In the genomic region with DNA sequence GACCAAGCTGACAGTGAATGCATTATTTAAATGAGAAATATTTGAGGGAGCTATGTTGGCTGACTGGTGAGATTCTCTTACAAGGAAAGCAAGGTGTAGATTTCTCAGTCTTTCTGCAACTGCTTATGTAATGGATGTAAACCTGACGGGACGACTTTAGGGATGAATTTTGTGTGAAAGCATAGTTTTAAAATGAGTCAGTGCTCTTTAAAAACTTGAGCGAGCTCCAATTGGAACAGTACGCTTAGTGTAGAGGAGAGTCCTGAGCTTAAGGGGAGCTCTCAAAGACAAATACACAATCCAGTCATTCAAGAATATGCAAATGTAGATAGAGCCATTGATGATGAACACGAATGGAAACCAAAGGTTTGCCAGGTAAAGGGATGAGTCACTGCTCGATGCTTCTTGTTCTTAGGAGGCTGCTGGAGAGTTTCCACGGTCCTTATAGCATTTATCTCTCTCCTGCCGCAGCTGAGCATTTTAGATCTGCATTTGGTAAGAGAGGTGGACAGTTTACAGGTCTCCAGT, we compare ENCODE assay signal across 29 mouse cellular contexts. TPM values are rescaled to one million over a fixed set of nuclear protein-coding genes. Genes with fewer than 3 reads are reported as not detected.
DNase-seq lines count a peak whose midpoint lies in the region; ATAC-seq and TF ChIP-seq lines count a peak whose summit lies in the region.
"Had no signal": no experiment of that assay in that cellular context is flagged by ENCODE, and none has a peak within 500 bp of the region (broad histone marks: within the 10 kb centered on the region; RNA-seq: fewer than 3 reads in every experiment).

No protein-coding gene starts in this region.

- no peaks in the 10 kb centered on the region for H3K36me3 ChIP-seq in embryonic facial prominence, embryonic 14.5 days (ENCODE audit: control insufficient read depth, insufficient read depth, low read length)
- H3K36me3 ChIP-seq in embryonic facial prominence, embryonic 10.5 days (replicated peaks) = no peaks in the 10 kb centered on the region
- H3K36me3 ChIP-seq in CH12.LX (replicated peaks in 1 of 2; ENCODE audit: control insufficient read depth in 1 of 2, insufficient read depth in 1 of 2, low read length in 1 of 2) = no peaks in the 10 kb centered on the region
- H3K36me3 ChIP-seq: embryonic facial prominence, embryonic 15.5 days; forebrain, embryonic 12.5 days; forebrain, embryonic 15.5 days; G1E; heart, embryonic 12.5 days; heart, embryonic 15.5 days; hindbrain, embryonic 10.5 days; hindbrain, embryonic 13.5 days; intestine, embryonic 15.5 days had no signal

- no peak overlapping the region for H3K9ac ChIP-seq in embryonic facial prominence, embryonic 14.5 days (ENCODE audit: low read depth, low read length)
- H3K9ac ChIP-seq in CH12.LX (ENCODE audit: insufficient read depth, low read depth) = no peak overlapping the region
- H3K9ac ChIP-seq: embryonic facial prominence, embryonic 15.5 days; forebrain, embryonic 12.5 days; forebrain, embryonic 15.5 days; heart, embryonic 12.5 days; heart, embryonic 15.5 days; hindbrain, embryonic 13.5 days; intestine, embryonic 15.5 days had no signal

- no peak overlapping the region for H3K4me3 ChIP-seq in embryonic facial prominence, embryonic 14.5 days (ENCODE audit: low read depth, low read length)
- no peak overlapping the region for H3K4me3 ChIP-seq in embryonic facial prominence, embryonic 10.5 days
- peak overlapping the region in 1 of 3 experiments; percentile 18 for H3K4me3 ChIP-seq in CH12.LX (replicated peaks in 1 of 3; ENCODE audit: low read depth in 2 of 3, low read length in 2 of 3, poor library complexity in 1 of 3)
- H3K4me3 ChIP-seq: embryonic facial prominence, embryonic 15.5 days; forebrain, embryonic 12.5 days; forebrain, embryonic 15.5 days; gastrocnemius, adult 2 months; heart, embryonic 12.5 days; heart, embryonic 15.5 days; hindbrain, embryonic 10.5 days; hindbrain, embryonic 13.5 days; intestine, embryonic 15.5 days had no signal

- H3K79me2 ChIP-seq in CH12.LX (replicated peaks; ENCODE audit: control insufficient read depth, extremely low read depth, insufficient read depth, poor library complexity, severe bottlenecking) = no peaks in the 10 kb centered on the region

- TF ChIP-seq POLR2A in CH12.LX (IDR thresholded peaks at IDR 0.05; ENCODE audit: low read depth, low read length) = no peak

- ATAC-seq in embryonic facial prominence, embryonic 14.5 days (ENCODE audit: low read depth) = no peak
- ATAC-seq: forebrain, embryonic 15.5 days; hindbrain, embryonic 16.5 days; intestine, embryonic 15.5 days had no signal

- peaks cover 1% of the 10 kb centered on the region; the same call in 1 of the 2 replicates for H3K27me3 ChIP-seq in embryonic facial prominence, embryonic 14.5 days (replicated peaks; ENCODE audit: control insufficient read depth, insufficient read depth, low read length)
- peaks cover 1% of the 10 kb centered on the region for H3K27me3 ChIP-seq in embryonic facial prominence, embryonic 10.5 days (replicated peaks; ENCODE audit: low read depth, poor library complexity, severe bottlenecking)
- H3K27me3 ChIP-seq in CH12.LX (replicated peaks) = no peaks in the 10 kb centered on the region
- H3K27me3 ChIP-seq: intestine, embryonic 15.5 days had no signal

- peak; percentile 61 for TF ChIP-seq EP300 in CH12.LX (IDR thresholded peaks at IDR 0.05; ENCODE audit: low read length)

- H3K9me3 ChIP-seq in embryonic facial prominence, embryonic 14.5 days (ENCODE audit: control insufficient read depth, low read length) = no peaks in the 10 kb centered on the region
- H3K9me3 ChIP-seq in embryonic facial prominence, embryonic 10.5 days = no peaks in the 10 kb centered on the region
- H3K9me3 ChIP-seq in CH12.LX (replicated peaks; ENCODE audit: low read length) = no peaks in the 10 kb centered on the region
- H3K9me3 ChIP-seq: embryonic facial prominence, embryonic 15.5 days; forebrain, embryonic 12.5 days; forebrain, embryonic 15.5 days; G1E; heart, embryonic 12.5 days; heart, embryonic 15.5 days; hindbrain, embryonic 10.5 days; hindbrain, embryonic 13.5 days; intestine, embryonic 15.5 days had no signal

- no peaks in the 10 kb centered on the region for H3K4me1 ChIP-seq in embryonic facial prominence, embryonic 14.5 days (ENCODE audit: control insufficient read depth, insufficient read depth, low read length)
- no peaks in the 10 kb centered on the region for H3K4me1 ChIP-seq in embryonic facial prominence, embryonic 10.5 days
- H3K4me1 ChIP-seq in CH12.LX (ENCODE audit: control insufficient read depth in 1 of 2, insufficient read depth in 2 of 2) = peaks cover 0 to 3% of the 10 kb centered on the region in 2 experiments; a peak in 2 of 4 replicates
- H3K4me1 ChIP-seq: embryonic facial prominence, embryonic 15.5 days; forebrain, embryonic 12.5 days; forebrain, embryonic 15.5 days; heart, embryonic 12.5 days; heart, embryonic 15.5 days; hindbrain, embryonic 10.5 days; hindbrain, embryonic 13.5 days; intestine, embryonic 15.5 days had no signal

- H3K27ac ChIP-seq in embryonic facial prominence, embryonic 14.5 days (replicated peaks; ENCODE audit: low read depth, low read length) = no peak overlapping the region
- H3K27ac ChIP-seq in embryonic facial prominence, embryonic 10.5 days (replicated peaks) = no peak overlapping the region
- H3K27ac ChIP-seq in CH12.LX (ENCODE audit: insufficient read depth, low read depth) = no peak overlapping the region
- H3K27ac ChIP-seq: embryonic facial prominence, embryonic 15.5 days; forebrain, embryonic 12.5 days; forebrain, embryonic 15.5 days; gastrocnemius, adult 2 months; heart, embryonic 15.5 days; hindbrain, embryonic 10.5 days; hindbrain, embryonic 13.5 days; intestine, embryonic 15.5 days had no signal

- peak; percentile 10 for DNase-seq in embryonic facial prominence, embryonic 14.5 days (ENCODE audit: low spot score)
- no peak for DNase-seq in embryonic facial prominence, embryonic 10.5 days (ENCODE audit: low spot score)
- DNase-seq in CH12.LX (ENCODE audit: extremely low read depth) = peak; percentile 28
- peak; percentile 51 for DNase-seq in brain, adult 2 months (ENCODE audit: low read depth, low spot score)
- peak; percentile 28 for DNase-seq in telencephalon, adult 2 months (ENCODE audit: low read depth, low spot score)
- no peak for DNase-seq in adrenal gland, adult 2 months
- no peak for DNase-seq in adrenal gland, adult 8-10 months
- DNase-seq: adrenal gland, postnatal 25 days; cerebellum, adult 2 months; cerebellum, adult 9-11 months; cerebellum, postnatal 25 days; embryo, embryonic 11 days; gastrocnemius, adult 2 months; gastrocnemius, postnatal 14 days; heart, adult 18-20 months; heart, postnatal 10 days; heart, postnatal 36 days; kidney, adult 11 months had no signal

- TF ChIP-seq CTCF in CH12.LX (conservative IDR thresholded peaks at IDR 0.05 in 1 of 2, IDR thresholded peaks at IDR 0.05 in 1 of 2; ENCODE audit: low read depth in 2 of 2, low read length in 2 of 2) = no peak

- no peak for TF ChIP-seq RAD21 in CH12.LX (IDR thresholded peaks at IDR 0.05; ENCODE audit: low read depth, low read length)

- dilution Hi-C loops in CH12.LX (cut with MboI; ENCODE audit: extremely low pct_ligation_motif_present, extremely low pct_unique_long_range_greater_than_20kb, low sequenced_read_pairs) = no loop called here

- H3K4me2 ChIP-seq in embryonic facial prominence, embryonic 14.5 days (ENCODE audit: low read depth, low read length) = no peak overlapping the region
- H3K4me2 ChIP-seq in CH12.LX (ENCODE audit: insufficient read depth, low read depth, poor library complexity, severe bottlenecking) = peak overlapping the region; percentile 59
- H3K4me2 ChIP-seq: embryonic facial prominence, embryonic 15.5 days; forebrain, embryonic 12.5 days; forebrain, embryonic 15.5 days; heart, embryonic 12.5 days; heart, embryonic 15.5 days; hindbrain, embryonic 13.5 days; intestine, embryonic 15.5 days had no signal

- WGBS in embryonic facial prominence, embryonic 14.5 days = 77% methylated on average over 8 of the region's 8 CpGs
- WGBS in embryonic facial prominence, embryonic 10.5 days = 83% methylated on average over 8 of the region's 8 CpGs

- in situ Hi-C loops in CH12.LX (cut with MboI; ENCODE audit: low pct_ligation_motif_present, low pct_unique_long_range_greater_than_20kb, low sequenced_read_pairs) = no loop called here

TF ChIP-seq in CH12.LX, 34 proteins besides CTCF, POLR2A, EP300 and RAD21:
- TF ChIP-seq ETS1 (conservative IDR thresholded peaks at IDR 0.05; ENCODE audit: low read depth, low read length) (peak; percentile 35), BHLHE40 (IDR thresholded peaks at IDR 0.05; ENCODE audit: low read depth, low read length) (peak; percentile 29; the same call in 1 of the 2 replicates), JUN (IDR thresholded peaks at IDR 0.05; ENCODE audit: insufficient read depth, low read depth, low read length) (peak; percentile 51; the same call in 1 of the 2 replicates), MEF2A (IDR thresholded peaks at IDR 0.05; ENCODE audit: borderline replicate concordance, low read depth, low read length) (0 out of 2 replicates have a peak, but pooled peaks have one; percentile 24), RCOR1 (conservative IDR thresholded peaks at IDR 0.05; ENCODE audit: low read depth, low read length) (peak; percentile 39; the same call in 1 of the 2 replicates), IRF4 (IDR thresholded peaks at IDR 0.05; ENCODE audit: low read depth, low read length) (peak; percentile 70), NELFE (IDR thresholded peaks at IDR 0.05; ENCODE audit: low read depth, low read length) (no peak), MAZ (IDR thresholded peaks at IDR 0.05; ENCODE audit: low read depth, low read length) (no peak), TCF12 (IDR thresholded peaks at IDR 0.05; ENCODE audit: low read depth, low read length) (no peak), JUND (conservative IDR thresholded peaks at IDR 0.05; ENCODE audit: low read depth, low read length) (peak; percentile 68; the same call in 1 of the 2 replicates)

RNA-seq across cellular contexts. Expression of a gene that starts 6.8 kb away (rescaled TPM):
- polyA plus RNA-seq in embryonic facial prominence, embryonic 14.5 days (2014; fragmentation: Nextera tagmentation; extraction: Ambion mirVana) = 0.34 and 0.68 TPM in 2 replicates
- polyA plus RNA-seq in embryonic facial prominence, embryonic 10.5 days (2016; fragmentation: Nextera tagmentation; extraction: Ambion mirVana) = 0.08 TPM in 1 of 2 replicates, not detected in the other
- total RNA-seq in CH12.LX (2012; rRNA removed) (1.0 and 1.5 TPM in 2 replicates), CH12.LX (2014; rRNA removed) (0.16 and 0.31 TPM in 2 replicates)
- polyA plus RNA-seq in CH12.LX (2012; ENCODE audit: insufficient read length, low read depth) = 0.14 and 0.23 TPM in 2 replicates
- total RNA-seq in adrenal gland, adult 2 months (2021) = under 1 TPM in 1 of 2 experiments, not detected in 1; 0.07 TPM
- 0.03 TPM in 1 of 2 replicates, not detected in the other for polyA plus RNA-seq in adrenal gland, adult 2 months (2012; rRNA removed)
- total RNA-seq in adrenal gland, adult 8-10 months (2022) = under 1 TPM in 3 of 4 experiments, not detected in 1; 0.03 to 0.07 (median 0.06) TPM
- total RNA-seq: gastrocnemius, adult 2 months; gastrocnemius, postnatal 14 days; heart, postnatal 10 days; heart, postnatal 36 days had no signal
- polyA plus RNA-seq: cortical plate, adult 2 months; forebrain, embryonic 12.5 days; G1E; hindbrain, embryonic 10.5 days had no signal

Comparison
In these comparisons a context has a peak if more than half of its experiments do, and no peak if none do; other contexts are left out.
1. DNase-seq: peak in embryonic facial prominence, embryonic 14.5 days (single experiment), CH12.LX (single experiment), brain, adult 2 months (single experiment) and telencephalon, adult 2 months (single experiment); none in embryonic facial prominence, embryonic 10.5 days (single experiment), adrenal gland, adult 2 months (single experiment) and adrenal gland, adult 8-10 months (single experiment).